Mouse (Mus musculus): ENCODE results near the gene Gm11634. TPM values are rescaled to one million over a fixed set of nuclear protein-coding genes. Genes with fewer than 3 reads are reported as not detected.

Gm11634 gene
- not detected for total RNA-seq (2023)

GRCm38 (mm10) chr11:101599156-101599555 lies at the start of gene Gm11634:
TSS of gene Gm11634 (minus strand) at chr11:101599256.

GRCm38 (mm10) chr11:101626995-101627856 lies 28.2 kb upstream of the Gm11634 start, which contains the start of gene Rdm1:
TSS of gene Rdm1 (plus strand) at chr11:101627195.

GRCm38 (mm10) chr11:101582054-101583035 lies 16.7 kb downstream of the Gm11634 start, which contains the start of gene Tmem106a:
TSS of gene Tmem106a (plus strand) at chr11:101582242.

DNA sequence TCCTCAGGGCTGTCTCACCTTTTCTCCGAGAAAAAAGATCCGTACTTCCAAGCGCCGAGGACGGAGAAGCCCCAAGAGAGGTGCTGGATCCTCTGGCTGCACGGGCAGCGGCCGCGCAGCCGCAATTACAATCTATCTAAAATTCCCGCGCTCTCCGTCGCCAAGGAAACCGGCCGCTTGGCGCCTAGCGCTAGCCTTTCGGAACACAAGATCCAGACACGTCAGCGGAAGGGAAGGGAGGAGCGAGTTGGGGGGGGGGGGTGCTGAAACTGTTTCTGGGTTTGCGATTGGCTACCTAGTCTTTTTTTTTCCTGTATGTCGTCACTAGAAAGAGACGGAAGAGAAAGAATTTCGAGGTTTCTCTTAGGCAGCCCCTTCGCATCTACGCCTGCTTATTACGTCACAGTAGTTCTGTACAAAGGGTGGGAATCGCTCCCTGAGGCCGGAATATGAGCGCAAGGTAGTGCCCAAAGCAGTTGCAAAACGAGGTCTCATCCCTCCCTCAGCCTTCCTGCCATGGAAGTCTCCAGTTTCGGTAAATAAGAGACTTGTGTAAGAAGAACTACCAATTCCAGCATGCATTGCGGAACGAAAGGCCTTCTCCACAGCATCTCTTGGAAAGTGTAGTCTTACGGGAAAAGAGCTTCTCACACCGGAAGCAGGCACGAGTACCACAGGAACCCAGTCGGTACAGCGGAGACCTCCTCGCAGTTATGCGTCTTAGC lies 47.1 kb downstream of the Gm11634 start, which contains the start of the genes Brca1 and Nbr1:
Gene Brca1, minus strand, starts transcription at position 205 of the 725 bp plus-strand sequence.
Gene Nbr1, plus strand, starts transcription at position 399 of the 725 bp plus-strand sequence.

Other genes with a start within 250 kb of the Gm11634 start
- not detected for gene G6pc, start 231.7 kb downstream of the Gm11634 start, total RNA-seq (2023)
- 10 to 100 TPM; 12.1 to 15.2 TPM for gene Aarsd1, start 181.6 kb downstream of the Gm11634 start, total RNA-seq (2023)
- gene Gm27029, start 174.5 kb downstream of the Gm11634 start, total RNA-seq (2023), result under 1 TPM; 0.47 to 0.82 TPM
- 1 to 10 TPM; 8.5 TPM for gene Rundc1, start 174.2 kb downstream of the Gm11634 start, total RNA-seq (2023)
- gene Ptges3l, start 173.9 kb downstream of the Gm11634 start, total RNA-seq (2023), result under 1 TPM in 1 of 2 experiments, not detected in 1; 0.64 TPM
- 10 to 100 TPM; 37.5 to 40.7 TPM for gene Rpl27, start 157.0 kb downstream of the Gm11634 start, total RNA-seq (2023)
- 10 to 100 TPM; 21.7 to 23.3 TPM for gene Ifi35, start 150.8 kb downstream of the Gm11634 start, total RNA-seq (2023)
- gene Rnd2, start 134.3 kb downstream of the Gm11634 start, total RNA-seq (2023), result under 1 TPM; 0.42 to 0.60 TPM
- 10 to 100 TPM; 15.0 to 16.3 TPM for gene Vat1, start 133.0 kb downstream of the Gm11634 start, total RNA-seq (2023)
- gene Brca1, start 47.3 kb downstream of the Gm11634 start, total RNA-seq (2023), result 10 to 100 TPM; 15.6 to 19.0 TPM
- 10 to 100 TPM; 73.5 to 93.1 TPM for gene Nbr1, start 47.1 kb downstream of the Gm11634 start, total RNA-seq (2023)
- 10 to 100 TPM; 10.5 to 13.5 TPM for gene Tmem106a, start 17.0 kb downstream of the Gm11634 start, total RNA-seq (2023)
- gene Rdm1, start 27.9 kb upstream of the Gm11634 start, total RNA-seq (2023), result 10 to 100 TPM; 12.2 to 18.4 TPM
- 1 to 10 TPM in 1 of 2 experiments, under 1 TPM in 1; 0.84 to 1.9 TPM for gene Arl4d, start 66.3 kb upstream of the Gm11634 start, total RNA-seq (2023)
- gene Dhx8, start 133.7 kb upstream of the Gm11634 start, total RNA-seq (2023), result 10 to 100 TPM; 40.0 to 44.7 TPM
- gene Etv4, start 186.1 kb upstream of the Gm11634 start, total RNA-seq (2023), result not detected